Mouse (Mus musculus): ENCODE measurements around the gene Scn1b. TPM values are rescaled to one million over a fixed set of nuclear protein-coding genes. Genes with fewer than 3 reads are reported as not detected.

Gene Scn1b
- polyA plus RNA-seq, 1 experiment from 2014 or later: 2.7 TPM

GRCm38 (mm10) chr7:31149751-31150565, 23.2 kb upstream of the Scn1b start:
- WGBS: 22% methylated on average over 20 of the region's 20 CpGs
- H3K4me1 ChIP-seq (replicated peaks; ENCODE audit: control insufficient read depth, insufficient read depth, low read length): peaks cover 5% of the 10 kb centered on the region; the same call in 1 of the 2 replicates

DNA sequence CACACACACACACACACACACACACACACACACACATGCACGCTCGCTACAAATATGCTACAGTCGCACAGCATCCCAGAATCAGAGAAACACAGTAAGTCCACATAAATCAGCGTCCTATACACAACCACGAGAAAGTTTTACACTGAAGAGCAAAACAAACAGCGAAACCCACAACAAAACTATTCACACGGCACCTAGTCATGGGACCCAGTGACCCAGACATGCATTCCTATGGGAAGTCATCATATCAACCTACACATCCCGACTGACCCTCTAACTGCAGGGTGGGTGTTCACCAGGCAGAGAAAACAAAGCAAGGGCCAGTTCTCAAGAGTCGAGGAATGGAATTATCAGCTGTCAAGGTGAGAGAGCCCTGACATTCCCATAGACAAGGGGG, 22.5 kb upstream of the Scn1b start:
- ATAC-seq: no peak
- Histone ChIP-seq H3K36me3 (ENCODE audit: control insufficient read depth, insufficient read depth) (no peaks in the 10 kb centered on the region), H3K9ac (ENCODE audit: low read depth, low read length) (0 out of 2 replicates have a peak overlapping the region, but pooled peaks have one; percentile 17), H3K27me3 (replicated peaks; ENCODE audit: control insufficient read depth, insufficient read depth, low read length) (no peaks in the 10 kb centered on the region), H3K4me3 (ENCODE audit: low read depth, low read length) (peak overlapping the region; percentile 75), H3K9me3 (ENCODE audit: control insufficient read depth) (no peaks in the 10 kb centered on the region), H3K4me2 (replicated peaks; ENCODE audit: low read depth) (peak overlapping the region; percentile 81), H3K4me1 (replicated peaks; ENCODE audit: control insufficient read depth, insufficient read depth, low read length) (peaks cover 5% of the 10 kb centered on the region; the same call in 1 of the 2 replicates), H3K27ac (ENCODE audit: low read depth, low read length) (no peak overlapping the region)
- TF ChIP-seq CTCF (IDR thresholded peaks at IDR 0.05; ENCODE audit: low read depth): no peak
- 55% methylated on average over 9 of the region's 9 CpGs for whole genome bisulfite sequencing

More at GRCm38 (mm10) chr7:31149751-31150565, 23.2 kb upstream of the Scn1b start:
- peak overlapping the region; percentile 81 for H3K4me2 ChIP-seq (replicated peaks; ENCODE audit: low read depth)
- H3K9ac ChIP-seq (ENCODE audit: low read depth, low read length): peak overlapping the region; percentile 81
- no peaks in the 10 kb centered on the region for H3K36me3 ChIP-seq (ENCODE audit: control insufficient read depth, insufficient read depth)
- peak overlapping the region; percentile 75 for H3K4me3 ChIP-seq (ENCODE audit: low read depth, low read length)
- ATAC-seq: no peak
- no peak for TF ChIP-seq CTCF (IDR thresholded peaks at IDR 0.05; ENCODE audit: low read depth)
- no peaks in the 10 kb centered on the region for H3K9me3 ChIP-seq (ENCODE audit: control insufficient read depth)
- H3K27me3 ChIP-seq (replicated peaks; ENCODE audit: control insufficient read depth, insufficient read depth, low read length): no peaks in the 10 kb centered on the region
- peak overlapping the region; percentile 83; the same call in 1 of the 2 replicates for H3K27ac ChIP-seq (ENCODE audit: low read depth, low read length)

DNA sequence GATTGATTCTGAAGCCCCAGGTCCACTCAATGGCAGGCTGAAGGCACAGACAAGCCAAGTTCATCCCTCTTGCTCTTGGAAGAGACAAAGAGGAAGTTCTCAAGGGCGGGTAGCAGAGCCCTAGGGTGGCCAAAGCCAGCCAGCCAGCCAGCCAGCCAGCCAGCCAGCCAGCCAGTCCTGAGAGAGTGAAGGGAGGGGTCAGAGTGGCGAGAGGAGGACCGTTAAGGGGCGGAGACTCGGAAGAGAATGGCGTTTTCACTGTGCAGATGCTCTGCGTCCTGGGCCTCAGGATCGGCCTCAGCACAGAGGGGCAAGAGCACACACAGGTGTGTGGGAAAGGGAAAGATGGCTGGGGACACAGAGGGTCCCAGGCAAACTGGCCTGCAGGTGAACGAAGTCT, 22.0 kb upstream of the Scn1b start:
- H3K4me2 ChIP-seq (replicated peaks; ENCODE audit: low read depth): peak overlapping the region; percentile 81
- peaks cover 5% of the 10 kb centered on the region; the same call in 1 of the 2 replicates for H3K4me1 ChIP-seq (replicated peaks; ENCODE audit: control insufficient read depth, insufficient read depth, low read length)
- H3K9ac ChIP-seq (ENCODE audit: low read depth, low read length): no peak overlapping the region
- no peak for TF ChIP-seq CTCF (IDR thresholded peaks at IDR 0.05; ENCODE audit: low read depth)
- no peaks in the 10 kb centered on the region for H3K27me3 ChIP-seq (replicated peaks; ENCODE audit: control insufficient read depth, insufficient read depth, low read length)
- ATAC-seq: no peak
- no peaks in the 10 kb centered on the region for H3K36me3 ChIP-seq (ENCODE audit: control insufficient read depth, insufficient read depth)
- WGBS: 39% methylated on average over 9 of the region's 9 CpGs
- H3K9me3 ChIP-seq (ENCODE audit: control insufficient read depth): no peaks in the 10 kb centered on the region
- H3K4me3 ChIP-seq (ENCODE audit: low read depth, low read length): peak overlapping the region; percentile 75
- no peak overlapping the region for H3K27ac ChIP-seq (ENCODE audit: low read depth, low read length)

- H3K36me3 ChIP-seq (ENCODE audit: control insufficient read depth, insufficient read depth): 0 out of 2 replicates have a peak, but pooled peaks cover 4% of the 10 kb centered on the region
- TF ChIP-seq CTCF (IDR thresholded peaks at IDR 0.05; ENCODE audit: low read depth): no peak
- H3K27me3 ChIP-seq (replicated peaks; ENCODE audit: control insufficient read depth, insufficient read depth, low read length): no peaks in the 10 kb centered on the region
- no peak overlapping the region for H3K9ac ChIP-seq (ENCODE audit: low read depth, low read length)
- no peaks in the 10 kb centered on the region for H3K9me3 ChIP-seq (ENCODE audit: control insufficient read depth)
- H3K27ac ChIP-seq (ENCODE audit: low read depth, low read length): no peak overlapping the region
- peak overlapping the region; percentile 81; the same call in 1 of the 2 replicates for H3K4me2 ChIP-seq (replicated peaks; ENCODE audit: low read depth)
- peaks cover 5% of the 10 kb centered on the region; the same call in 1 of the 2 replicates for H3K4me1 ChIP-seq (replicated peaks; ENCODE audit: control insufficient read depth, insufficient read depth, low read length)
- no peak overlapping the region for H3K4me3 ChIP-seq (ENCODE audit: low read depth, low read length)
- no peak for ATAC-seq
- 70% methylated on average over 3 of the region's 3 CpGs for WGBS
Measured at GRCm38 (mm10) chr7:31148086-31148485, 21.3 kb upstream of the Scn1b start.

DNA sequence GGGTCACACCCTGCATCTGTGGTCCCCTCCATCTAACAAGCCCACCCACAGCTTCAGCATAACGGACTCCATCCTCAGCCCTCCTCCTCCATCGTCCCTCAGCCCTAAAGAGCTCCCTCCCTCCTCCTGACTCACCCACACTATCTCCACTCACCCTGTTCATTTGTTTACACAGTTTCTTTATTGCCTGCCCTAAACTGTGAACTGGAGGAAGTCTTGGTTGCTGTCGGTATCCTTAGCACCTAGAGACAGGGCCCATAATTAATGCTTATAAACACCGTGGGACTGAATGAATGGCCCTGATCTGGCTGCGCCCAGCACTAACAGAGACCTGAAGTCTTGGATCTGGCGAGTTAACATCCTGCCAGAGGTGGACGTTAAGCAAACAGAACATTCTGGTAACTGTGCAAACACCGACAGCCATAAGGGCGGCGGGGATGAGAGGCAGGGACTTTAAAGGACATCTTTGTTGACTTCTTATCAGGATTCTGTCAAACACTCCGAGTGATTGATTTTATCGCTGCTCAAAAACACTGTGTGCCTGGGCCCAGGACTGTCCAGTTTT, 18.9 kb upstream of the Scn1b start:
- Histone ChIP-seq H3K4me1 (replicated peaks; ENCODE audit: control insufficient read depth, insufficient read depth, low read length) (peaks cover 5% of the 10 kb centered on the region; the same call in 1 of the 2 replicates), H3K4me2 (replicated peaks; ENCODE audit: low read depth) (0 out of 2 replicates have a peak overlapping the region, but pooled peaks have one; percentile 6), H3K27me3 (replicated peaks; ENCODE audit: control insufficient read depth, insufficient read depth, low read length) (no peaks in the 10 kb centered on the region), H3K9me3 (ENCODE audit: control insufficient read depth) (no peaks in the 10 kb centered on the region), H3K9ac (ENCODE audit: low read depth, low read length) (no peak overlapping the region; the same call in 1 of the 2 replicates), H3K4me3 (ENCODE audit: low read depth, low read length) (no peak overlapping the region), H3K36me3 (ENCODE audit: control insufficient read depth, insufficient read depth) (peaks cover 28% of the 10 kb centered on the region), H3K27ac (ENCODE audit: low read depth, low read length) (no peak overlapping the region)
- WGBS: 10% methylated on average over 12 of the region's 12 CpGs
- peak; percentile 79 for ATAC-seq
- TF ChIP-seq CTCF (IDR thresholded peaks at IDR 0.05; ENCODE audit: low read depth): no peak

DNA sequence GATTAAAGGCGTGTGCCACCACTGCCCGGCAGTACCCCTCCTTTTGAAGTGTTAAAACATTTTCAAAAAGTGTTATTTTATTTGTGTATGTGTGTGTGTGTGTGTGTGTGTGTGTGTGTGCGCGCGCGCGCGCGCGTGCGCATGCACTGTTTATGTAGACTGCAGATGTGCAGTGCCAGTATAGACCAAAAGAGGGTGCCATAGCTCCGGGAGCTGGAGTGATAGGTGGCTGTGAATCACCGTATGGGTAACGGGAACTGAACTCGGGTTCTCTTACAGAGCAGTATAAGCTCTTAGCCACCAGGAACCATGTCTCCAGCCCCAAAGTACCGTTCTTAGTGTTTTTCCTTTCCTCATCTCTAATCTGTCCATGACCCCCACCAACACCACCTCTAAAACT, 18.1 kb upstream of the Scn1b start:
- Histone ChIP-seq H3K36me3 (ENCODE audit: control insufficient read depth, insufficient read depth) (peaks cover 32% of the 10 kb centered on the region), H3K27me3 (replicated peaks; ENCODE audit: control insufficient read depth, insufficient read depth, low read length) (no peaks in the 10 kb centered on the region), H3K4me1 (replicated peaks; ENCODE audit: control insufficient read depth, insufficient read depth, low read length) (peaks cover 5% of the 10 kb centered on the region; the same call in 1 of the 2 replicates), H3K27ac (ENCODE audit: low read depth, low read length) (no peak overlapping the region), H3K9me3 (ENCODE audit: control insufficient read depth) (no peaks in the 10 kb centered on the region), H3K4me3 (ENCODE audit: low read depth, low read length) (no peak overlapping the region), H3K4me2 (replicated peaks; ENCODE audit: low read depth) (no peak overlapping the region), H3K9ac (ENCODE audit: low read depth, low read length) (no peak overlapping the region)
- no peak for ATAC-seq
- 95% methylated on average over 16 of the region's 16 CpGs for WGBS
- peak; percentile 42 for TF ChIP-seq CTCF (IDR thresholded peaks at IDR 0.05; ENCODE audit: low read depth)

Measured in intestine, postnatal 0 days (tissue).